Mouse (Mus musculus) fibroblast of lung, adult 2 months (primary cell): Measurements from ENCODE around the gene Il12a.
A peak's percentile ranks its signal among the peaks of the same experiment; 100 is the strongest.
"Not testable (repeated sequence)": the region's sequence is repeated elsewhere in the genome, so short reads cannot be mapped to it uniquely, and the experiment has no call there.

Source experiments
- DNase-seq: peaks from one replicate; pipeline ENCODE4 v3.0.0-alpha.2; 2011; ENCODE audit warnings: low read depth

Il12a gene

DNA sequence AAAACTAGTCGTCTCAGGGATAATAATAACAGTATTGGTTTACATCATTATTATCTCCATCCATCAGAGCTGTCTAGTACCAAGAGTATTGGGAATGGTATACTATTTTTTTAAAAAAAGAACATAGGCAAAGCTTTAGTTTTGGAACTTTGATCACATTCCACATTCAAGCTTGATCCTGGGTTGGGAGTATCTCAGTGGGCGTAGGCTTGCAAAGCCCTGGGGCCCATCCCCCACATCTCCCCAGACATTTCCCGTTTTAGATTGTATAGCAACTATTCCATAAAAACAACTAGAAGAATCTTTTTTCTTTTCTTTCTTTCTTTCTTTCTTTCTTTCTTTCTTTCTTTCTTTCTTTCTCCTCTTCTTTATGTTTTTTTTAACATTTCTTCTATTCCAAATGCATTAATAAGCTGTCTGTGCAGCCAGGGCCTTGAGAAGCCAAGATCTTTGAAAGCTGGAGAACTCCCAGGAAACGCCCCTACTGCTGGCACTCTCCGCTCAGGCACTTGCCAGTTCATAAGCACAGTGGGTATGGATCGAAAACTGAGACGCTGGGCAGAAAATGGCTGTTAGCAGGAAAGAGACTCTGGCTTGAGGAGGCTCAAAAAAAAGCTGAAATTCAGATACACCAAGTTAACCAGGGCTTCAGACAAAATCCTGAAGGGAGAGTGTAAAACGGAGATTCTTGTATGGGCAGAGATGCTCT, 3.4 kb upstream of the Il12a start:
- DNase-seq = peak; percentile 50

DNA sequence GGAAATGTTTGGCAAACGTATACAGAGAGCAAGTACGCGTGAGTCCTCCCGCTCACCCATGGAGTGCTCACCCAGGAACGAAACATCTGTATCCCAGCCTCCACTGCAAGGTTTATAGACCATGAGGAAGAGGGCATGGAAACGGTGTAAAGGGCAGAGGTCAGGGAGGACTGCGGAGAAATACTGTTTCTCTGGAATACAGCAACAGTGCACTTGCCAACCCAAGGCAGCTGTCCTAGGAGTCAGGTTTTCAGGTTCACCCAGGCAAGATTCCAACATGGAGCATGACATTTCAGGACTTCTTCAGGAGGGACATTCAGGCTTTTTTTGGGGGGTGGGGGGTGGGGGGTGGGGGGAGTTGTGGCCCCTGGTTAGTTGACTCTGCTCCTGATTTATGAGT, 1.1 kb upstream of the Il12a start:
- no peak for DNase-seq

DNA sequence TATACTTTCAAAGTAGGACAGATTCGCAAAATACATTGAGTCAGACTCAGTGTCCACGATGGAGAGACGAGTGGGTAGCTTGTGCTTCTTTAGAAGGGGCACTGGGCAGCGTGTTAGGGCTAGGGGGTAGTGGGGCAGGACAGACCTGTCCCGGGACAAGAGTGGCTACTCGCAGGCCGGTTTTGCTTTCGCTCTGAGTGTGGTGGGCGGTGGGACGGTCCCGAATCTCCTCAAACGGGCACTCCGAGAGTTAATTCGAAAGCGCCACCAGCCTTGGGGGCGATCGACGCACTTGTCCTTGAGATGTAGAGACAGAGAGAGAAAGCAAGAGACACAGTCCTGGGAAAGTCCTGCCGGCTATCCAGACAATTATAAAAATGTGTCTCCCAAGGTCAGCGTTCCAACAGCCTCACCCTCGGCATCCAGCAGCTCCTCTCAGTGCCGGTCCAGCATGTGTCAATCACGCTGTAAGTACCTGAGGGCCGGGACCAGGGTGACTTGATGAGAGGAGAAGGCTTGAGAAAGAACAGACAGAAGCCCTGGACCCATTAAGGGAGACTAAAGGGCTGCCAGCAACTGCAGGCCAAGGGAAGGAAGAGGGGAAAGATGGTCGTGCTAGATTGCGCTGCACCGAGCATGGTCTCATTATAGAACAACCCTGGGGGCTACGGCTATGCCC, 795 bp downstream of the Il12a start:
- no peak for DNase-seq

DNA sequence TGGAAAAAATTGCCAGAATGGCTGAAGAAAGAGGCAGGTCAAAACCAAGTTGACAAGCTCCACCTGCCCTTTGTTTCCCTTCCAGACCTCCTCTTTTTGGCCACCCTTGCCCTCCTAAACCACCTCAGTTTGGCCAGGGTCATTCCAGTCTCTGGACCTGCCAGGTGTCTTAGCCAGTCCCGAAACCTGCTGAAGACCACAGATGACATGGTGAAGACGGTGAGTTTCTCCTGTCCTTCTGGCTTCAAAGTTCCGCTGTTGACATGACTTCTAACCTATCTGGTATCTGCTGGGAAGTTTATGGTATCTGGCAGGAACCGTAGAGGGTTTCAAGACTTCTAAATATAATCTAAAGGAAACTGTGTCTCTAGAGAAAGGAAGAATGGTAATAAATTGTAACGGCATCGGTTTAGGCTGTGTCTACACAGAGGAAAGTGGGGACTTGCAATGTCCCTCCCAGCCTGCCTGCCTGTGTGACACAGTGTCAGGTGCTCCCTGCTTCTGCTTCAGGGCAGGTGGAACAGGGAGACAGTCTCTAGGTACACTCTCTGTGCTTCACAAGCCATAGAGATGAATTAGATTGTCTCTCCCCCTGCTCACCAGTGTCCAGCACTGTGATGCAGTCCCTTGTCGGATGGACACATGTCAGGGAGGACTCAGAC, 1.6 kb downstream of the Il12a start:
- no peak for DNase-seq

DNA sequence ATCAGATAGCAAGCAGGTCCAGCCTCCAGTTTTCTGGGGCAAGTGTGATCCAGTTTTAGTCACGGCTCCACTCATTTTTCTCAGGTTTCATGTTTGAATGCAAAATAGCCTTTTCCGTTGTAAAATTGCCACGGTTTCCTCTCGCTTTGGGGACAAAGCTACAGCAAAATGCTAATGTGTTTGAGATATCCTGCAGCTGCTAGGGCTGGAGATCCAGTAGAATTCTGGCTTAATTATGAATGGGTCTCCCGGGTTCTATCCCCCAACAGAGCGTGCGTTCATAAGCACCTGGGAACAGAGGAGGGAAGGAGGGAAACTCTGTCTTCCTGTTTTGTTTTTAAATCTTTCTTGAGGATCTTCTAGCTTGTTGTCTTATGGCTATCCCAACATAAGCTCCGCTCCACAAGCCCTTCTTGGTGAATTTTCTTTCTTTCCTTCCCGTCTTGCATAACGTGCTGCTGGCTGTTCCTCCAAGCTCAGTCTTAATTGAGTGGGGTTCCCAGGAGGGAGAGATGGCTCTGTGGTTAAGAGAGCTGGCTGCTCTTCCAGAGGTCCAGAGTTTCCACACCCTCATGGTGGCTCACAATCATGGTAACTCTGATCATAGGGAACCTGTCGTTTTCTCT, 2.3 kb downstream of the Il12a start:
- DNase-seq = no peak

DNA sequence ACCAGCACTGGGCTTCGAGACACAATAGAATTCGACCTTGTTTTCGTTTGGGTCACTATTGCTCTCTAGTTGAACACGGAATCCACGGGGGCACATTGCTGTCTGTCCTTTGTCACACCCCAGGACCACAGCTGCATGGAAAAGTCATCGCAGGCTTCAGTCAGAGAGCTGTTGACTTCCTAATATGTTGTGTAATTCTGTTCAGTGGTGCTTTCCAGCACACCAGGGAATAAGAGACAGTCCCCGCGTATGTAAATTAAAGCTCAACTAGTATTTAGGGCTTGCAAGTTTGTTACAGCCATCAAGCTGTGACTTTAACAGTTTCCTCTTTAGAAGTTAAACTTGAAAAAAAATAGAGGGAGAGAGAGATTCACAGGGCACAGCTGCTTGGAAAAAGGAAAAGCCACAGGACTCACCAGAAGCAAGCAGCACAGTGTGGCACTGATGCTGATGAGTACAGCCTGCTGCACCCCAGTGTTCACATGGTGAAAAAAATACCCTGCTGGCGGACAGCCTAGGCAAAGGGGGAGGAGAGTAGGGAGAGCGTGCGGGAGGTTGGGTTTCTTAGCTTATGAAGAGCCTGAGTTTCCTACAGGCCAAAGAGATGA, 3.1 kb downstream of the Il12a start:
- DNase-seq = peak; percentile 56

DNA sequence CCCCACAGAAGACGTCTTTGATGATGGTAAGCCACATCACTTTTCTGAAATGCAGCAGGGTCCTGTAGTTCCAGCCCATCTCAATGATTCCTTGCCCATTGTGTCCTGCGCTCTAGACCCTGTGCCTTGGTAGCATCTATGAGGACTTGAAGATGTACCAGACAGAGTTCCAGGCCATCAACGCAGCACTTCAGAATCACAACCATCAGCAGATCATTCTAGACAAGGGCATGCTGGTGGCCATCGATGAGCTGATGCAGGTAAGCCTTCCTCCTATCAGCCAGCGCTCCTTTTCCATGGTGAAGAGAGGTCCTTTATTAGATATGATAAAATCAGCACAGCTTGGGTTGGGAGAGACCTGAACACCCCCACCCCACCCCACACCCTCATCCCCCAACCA, 4.9 kb downstream of the Il12a start:
- no peak for DNase-seq

DNA sequence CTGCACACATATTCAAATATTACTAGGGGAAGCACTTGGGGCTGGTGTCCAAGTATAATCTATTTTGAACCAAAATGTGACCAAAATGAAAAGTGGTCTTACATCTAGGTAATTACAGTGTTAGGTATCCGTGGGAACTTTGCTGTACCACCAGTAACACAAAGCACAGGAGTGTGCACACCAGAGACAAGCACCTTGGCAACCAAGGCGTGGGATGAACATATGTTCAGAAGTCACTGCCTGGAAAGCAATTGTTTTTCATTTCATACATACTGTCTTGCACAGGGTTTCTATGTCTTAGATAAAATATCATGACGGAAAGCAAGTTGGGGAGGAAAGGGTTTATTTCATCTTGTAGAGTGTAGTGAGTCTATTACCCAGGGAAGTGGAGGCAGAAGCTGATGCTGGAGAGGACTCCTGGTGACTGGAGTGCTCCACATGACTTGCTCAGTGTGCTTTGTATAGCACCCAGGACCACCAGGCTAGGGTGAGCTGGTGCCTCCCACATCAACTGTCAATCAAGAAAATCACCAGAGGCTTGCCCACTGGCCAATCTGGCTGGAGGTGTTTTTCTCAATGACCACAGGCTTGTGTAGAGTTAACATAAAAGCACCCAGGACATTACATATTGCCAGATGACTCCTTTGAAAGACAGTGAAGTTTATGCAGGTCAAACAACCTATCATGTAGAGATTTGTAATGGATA, 6.2 kb downstream of the Il12a start:
- no peak for DNase-seq

DNA sequence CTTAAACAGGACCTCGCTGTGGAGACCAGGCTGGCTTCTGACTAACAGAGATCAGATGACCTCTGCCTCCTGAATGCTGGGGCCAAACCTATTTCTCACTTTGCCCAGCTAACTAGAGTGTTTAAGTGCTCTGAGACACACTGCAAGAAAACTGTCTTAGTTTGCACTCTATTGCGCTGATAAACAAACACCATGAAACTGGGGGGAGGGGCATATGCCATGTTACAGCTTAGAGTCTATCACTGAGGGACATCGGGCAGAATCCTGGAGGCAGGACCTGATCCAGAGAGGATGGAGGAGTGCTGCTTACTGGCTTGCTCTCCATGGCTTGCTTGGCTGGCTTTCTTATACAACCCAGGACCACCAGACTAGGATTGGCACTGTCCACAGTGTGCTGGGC, 8.2 kb downstream of the Il12a start:
- no peak for DNase-seq

DNA sequence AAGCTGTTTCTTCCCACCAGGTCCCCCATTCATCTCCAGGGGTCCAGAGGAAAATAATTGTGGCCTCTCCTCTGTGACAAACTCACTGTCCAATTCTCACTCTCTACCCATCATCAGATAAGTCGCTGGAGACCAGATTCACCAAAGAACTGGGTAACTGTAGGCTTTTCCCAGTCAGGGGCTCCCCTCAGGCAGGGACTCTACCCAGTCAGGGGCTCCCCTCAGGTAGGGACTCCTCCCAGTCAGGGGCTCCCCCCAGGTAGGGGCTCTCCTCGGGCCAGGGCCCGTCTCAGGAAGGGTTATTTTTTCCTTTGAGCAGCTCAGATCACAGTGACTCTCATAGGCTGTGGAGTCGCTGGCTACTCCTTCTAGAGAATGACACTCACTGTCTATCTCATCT, 9.6 kb downstream of the Il12a start:
- DNase-seq = no peak

DNA sequence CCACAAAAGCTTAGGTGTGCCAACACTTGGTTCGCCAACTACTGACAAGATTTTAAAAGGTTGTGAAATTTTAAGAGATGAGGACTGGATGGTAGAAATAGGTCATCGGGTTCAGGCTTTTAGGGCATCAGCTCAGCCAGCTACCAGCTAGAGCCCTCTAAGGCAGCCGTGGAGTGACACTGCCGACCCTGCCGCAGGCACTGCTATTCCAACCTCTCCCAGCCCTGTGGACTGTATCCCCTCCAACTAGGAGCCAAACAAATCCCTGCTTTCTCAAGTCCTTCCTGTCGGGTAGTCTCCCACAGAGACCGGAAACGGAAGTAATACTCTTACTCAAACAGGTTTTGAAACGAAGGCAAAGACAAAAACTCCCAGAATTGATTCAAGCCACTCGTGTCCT, 15.9 kb downstream of the Il12a start:
- no peak for DNase-seq

DNA sequence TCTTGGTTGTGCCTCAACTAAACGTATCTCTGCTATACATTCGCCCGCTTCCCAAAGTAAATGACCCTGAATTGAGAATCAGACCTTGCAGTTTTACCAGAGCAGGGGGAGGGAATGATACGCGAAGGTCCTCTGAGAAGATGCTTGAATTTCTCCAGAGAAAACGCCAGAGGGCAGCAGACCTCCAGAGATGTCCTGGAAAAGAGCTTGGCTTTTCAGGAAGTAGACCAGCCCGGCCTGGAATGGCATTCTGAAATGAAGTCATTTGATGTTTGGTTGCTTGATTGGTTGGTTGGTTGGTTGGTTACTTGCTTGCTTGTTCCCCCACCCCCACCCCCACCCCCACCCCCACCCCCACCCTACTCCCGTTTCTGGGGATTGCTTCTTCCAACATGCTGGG, 17.8 kb downstream of the Il12a start:
- no peak for DNase-seq

DNA sequence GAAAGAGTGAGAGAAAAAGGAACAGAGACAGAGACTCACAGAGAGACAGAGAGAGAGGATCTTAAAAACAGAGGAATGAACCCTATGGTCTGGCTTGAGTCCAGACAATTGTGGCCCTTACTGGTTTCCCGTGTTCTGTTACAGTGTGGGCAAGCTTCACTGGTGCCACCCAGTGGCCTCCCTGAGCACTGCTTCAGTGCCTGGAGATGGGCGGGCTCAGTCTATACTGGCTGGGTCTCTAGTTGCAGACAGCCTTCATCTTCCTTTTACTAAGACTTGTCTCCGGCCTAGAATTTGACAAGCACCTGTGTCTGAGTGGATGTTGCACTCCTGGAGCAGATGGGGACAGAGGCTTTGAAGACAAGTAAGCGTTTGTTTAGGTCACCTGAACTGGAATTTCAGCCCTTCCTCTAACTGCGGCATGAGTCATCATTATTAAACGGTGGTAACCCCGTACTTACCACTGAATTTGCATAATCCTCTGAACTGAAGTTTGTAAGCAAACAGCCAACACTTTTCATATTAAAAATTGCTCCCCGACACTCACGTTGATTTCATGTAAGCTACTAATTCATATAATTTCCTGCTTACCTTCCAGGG, 18.9 kb downstream of the Il12a start:
- peak; percentile 46 for DNase-seq

DNA sequence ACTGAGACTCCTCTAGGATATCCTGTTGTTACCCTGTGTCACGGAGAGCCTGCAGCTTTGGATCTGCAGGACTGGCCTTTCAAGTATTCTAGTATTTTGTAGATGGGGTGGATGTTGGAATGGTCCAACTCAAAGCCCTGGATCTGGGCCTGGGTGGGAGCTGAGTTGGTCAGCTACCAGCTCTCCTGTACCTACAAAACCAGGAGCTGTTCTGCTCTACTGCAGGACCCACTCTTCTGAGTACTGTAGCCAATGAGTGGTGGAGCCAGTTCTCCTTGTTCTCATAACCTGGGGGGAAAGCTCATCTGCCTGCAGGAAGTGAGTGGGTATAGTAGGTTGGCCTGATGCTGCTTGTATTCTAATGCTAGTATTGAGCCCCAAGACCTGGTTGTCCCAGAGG, 20.0 kb downstream of the Il12a start:
- DNase-seq = no peak

DNA sequence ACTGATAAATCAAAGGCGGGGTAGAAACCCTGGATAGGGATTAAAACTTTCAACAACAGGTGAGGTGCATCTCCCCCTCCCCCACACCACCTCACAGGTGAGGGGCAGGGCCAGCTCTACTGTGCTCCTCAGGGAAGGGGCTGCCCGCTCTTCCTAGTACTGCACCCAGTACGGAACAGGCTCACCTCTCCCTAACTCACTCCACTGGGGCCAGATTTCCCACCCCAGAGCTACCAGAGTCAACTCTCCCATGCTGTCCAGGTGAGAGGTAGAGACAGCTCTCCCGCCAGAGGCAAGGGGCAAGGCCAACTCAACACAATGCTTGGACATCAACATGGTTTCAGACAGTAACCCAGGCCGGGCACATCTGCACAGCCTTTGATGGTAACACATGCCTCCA, 21.1 kb downstream of the Il12a start:
- DNase-seq = no peak

DNA sequence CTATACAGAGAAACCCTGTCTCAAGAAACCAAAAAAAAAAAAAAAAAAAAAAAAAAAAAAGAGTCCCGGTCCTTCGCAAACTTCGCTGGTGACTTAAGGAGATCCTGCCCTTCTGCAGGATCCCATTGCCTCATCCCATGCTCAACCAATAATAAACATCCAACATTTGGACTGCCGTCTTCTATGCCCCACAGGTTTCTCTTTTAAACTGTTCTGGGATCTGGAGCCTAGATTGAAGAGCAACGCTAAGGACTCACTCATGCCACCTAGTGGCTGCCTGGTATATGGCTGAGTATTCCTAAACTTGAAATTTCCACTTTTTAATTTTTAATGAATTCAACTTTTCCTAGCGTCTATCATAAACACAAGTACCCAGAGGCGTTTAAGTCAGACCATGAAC, 23.1 kb downstream of the Il12a start:
- no peak for DNase-seq

DNA sequence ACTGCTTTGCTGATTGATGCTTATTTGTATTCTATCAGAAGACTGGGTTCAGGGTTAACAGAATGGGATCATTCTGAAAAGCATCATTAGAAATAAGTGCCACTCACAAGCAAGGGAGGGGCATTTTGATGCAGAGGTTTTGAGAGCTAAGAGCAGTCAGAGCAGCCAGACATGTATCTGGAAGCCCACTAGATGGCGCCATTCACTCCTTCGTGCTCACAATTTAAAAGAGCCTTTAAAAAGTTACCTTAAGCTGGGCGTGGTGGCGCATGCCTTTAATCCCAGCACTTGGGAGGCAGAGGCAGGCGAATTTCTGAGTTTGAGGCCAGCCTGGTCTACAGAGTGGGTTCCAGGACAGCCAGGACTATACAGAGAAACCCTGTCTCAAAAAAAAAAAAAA, 26.9 kb downstream of the Il12a start:
- not testable (repeated sequence) for DNase-seq

DNA sequence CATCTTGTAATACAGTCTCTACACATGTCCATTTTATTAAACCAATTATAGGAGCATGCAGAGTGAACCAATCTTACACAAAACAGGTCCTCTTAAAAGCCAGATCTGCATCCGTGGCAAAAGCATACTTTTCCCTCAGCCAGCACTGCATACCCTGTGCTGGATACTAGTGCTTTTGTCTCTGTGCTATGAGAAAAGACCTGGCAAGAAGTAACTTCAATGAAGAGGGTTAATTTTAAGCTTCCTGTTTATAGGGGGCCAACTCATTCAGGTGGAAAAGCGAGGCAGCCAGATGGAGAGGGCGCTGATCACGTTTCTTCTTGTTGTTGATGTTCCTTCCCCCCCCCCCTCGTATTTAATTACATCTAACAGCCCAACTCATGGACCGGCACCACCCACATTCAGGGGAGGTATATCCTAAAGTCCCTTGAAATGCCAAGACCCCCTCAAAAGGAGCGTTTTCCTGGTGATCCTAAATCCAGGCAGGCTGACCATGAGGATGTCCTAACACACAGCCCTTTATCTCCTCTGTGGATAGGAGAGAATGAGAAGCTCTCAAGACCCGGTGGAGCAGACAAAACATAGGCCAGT, 28.9 kb downstream of the Il12a start:
- no peak for DNase-seq

DNA sequence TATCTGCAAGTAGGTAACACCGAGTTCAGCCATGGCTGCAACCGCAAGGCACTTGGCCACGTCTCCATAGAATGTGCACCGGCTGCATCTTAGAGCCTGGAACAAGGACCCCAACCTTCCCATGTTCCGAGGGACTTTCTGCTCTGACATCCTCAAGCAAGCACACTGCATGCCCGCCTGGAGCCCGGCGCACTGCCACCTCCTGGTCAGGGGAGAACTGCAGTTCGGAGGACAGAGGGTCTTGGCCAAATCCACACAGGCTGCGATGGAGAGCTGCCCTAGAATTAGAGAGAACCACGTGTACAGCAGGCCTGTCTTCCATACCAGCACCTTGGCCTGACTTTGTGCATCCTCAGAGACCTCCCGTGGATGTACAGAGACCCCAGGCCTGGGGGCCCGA, 29.8 kb downstream of the Il12a start:
- no peak for DNase-seq

DNA sequence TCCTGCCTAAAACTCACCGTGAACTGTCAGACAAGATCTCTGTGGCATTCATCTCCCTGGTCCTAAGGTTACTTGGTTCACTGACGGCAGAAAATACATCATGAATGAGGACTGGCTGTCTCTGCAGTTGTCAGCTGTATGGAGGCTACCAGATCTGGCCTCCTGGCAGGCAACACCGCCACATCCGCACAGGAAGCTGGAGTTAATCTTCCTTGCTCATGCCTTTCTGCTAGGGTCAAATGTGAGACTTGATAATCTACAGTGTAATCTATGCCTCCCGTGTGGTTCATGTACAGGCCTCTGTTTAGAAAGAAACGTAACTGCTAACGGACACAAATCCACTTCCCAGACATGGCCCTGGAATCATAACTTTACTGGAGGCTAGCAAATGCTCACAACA, 51.5 kb downstream of the Il12a start:
- no peak for DNase-seq
